Mouse (Mus musculus) forebrain, embryonic 13.5 days (tissue): Measurements from ENCODE around the gene Mkln1. TPM values are rescaled to one million over a fixed set of nuclear protein-coding genes. Genes with fewer than 3 reads are reported as not detected.

Source experiments
- ATAC-seq: fragments of 200-750 bp; cut with Nextera tagmentation; 2 replicates; pipeline ENCODE4 v1.8.0; 2017
- H3K27ac ChIP-seq: fragments of 300-500 bp; sonication (generic); 2 replicates; pipeline ENCODE4 v1.5.1; 2015; ENCODE audit warnings: inconsistent platforms, mild to moderate bottlenecking, moderate library complexity
- H3K27me3 ChIP-seq: fragments of 300-500 bp; sonication (generic); 2 replicates; pipeline ENCODE4 v1.6.1; 2015; ENCODE audit warnings: mild to moderate bottlenecking, inconsistent platforms
- H3K36me3 ChIP-seq: fragments of 300-500 bp; sonication (generic); 2 replicates; pipeline ENCODE4 v1.6.1; 2015; ENCODE audit warnings: mild to moderate bottlenecking, inconsistent platforms; ENCODE audit not compliant: poor library complexity, severe bottlenecking
- H3K4me1 ChIP-seq: fragments of 300-500 bp; sonication (generic); 2 replicates; pipeline ENCODE4 v1.6.1; 2015; ENCODE audit warnings: inconsistent platforms
- H3K4me2 ChIP-seq: fragments of 300-500 bp; sonication (generic); 2 replicates; pipeline ENCODE4 v1.6.1; 2015; ENCODE audit warnings: inconsistent platforms, mild to moderate bottlenecking, moderate library complexity
- H3K4me3 ChIP-seq: fragments of 300-500 bp; sonication (generic); 2 replicates; pipeline ENCODE4 v1.5.1; 2015; ENCODE audit warnings: mild to moderate bottlenecking, inconsistent platforms
- H3K9ac ChIP-seq: fragments of 300-500 bp; sonication (generic); 2 replicates; pipeline ENCODE4 v1.6.1; 2015; ENCODE audit warnings: mild to moderate bottlenecking, inconsistent platforms
- H3K9me3 ChIP-seq: fragments of 300-500 bp; sonication (generic); replicated peaks from 2 replicates; pipeline ENCODE4 v1.6.1; 2016; ENCODE audit warnings: inconsistent platforms
- WGBS: fragments of 180-500 bp; shearing (Covaris S2); methylation state at CpG from one replicate; pipeline ENCODE4 v1.1.7; 2015; 5-methylcytosine and 5-hydroxymethylcytosine counted together
- polyA plus RNA-seq: library from polyadenylated mRNA; unstranded; fragments of >200 nt; fragmentation: Nextera tagmentation; extraction: Ambion mirVana; gene quantifications from 2 replicates; pipeline ENCODE4 v1.2.1, GENCODE M21; 2015

The Mkln1 gene
- polyA plus RNA-seq, 1 experiment from 2014 or later, result 156 TPM

- peak; percentile 72 for ATAC-seq
- peaks cover 34% of the 10 kb centered on the region for H3K4me1 ChIP-seq
Observed at GRCm38 (mm10) chr6:31412487-31412886, 14.0 kb downstream of the Mkln1 start.

GRCm38 (mm10) chr6:31413556-31413955, 15.0 kb downstream of the Mkln1 start:
- Histone ChIP-seq H3K27ac (no peak overlapping the region), H3K4me1 (peaks cover 27% of the 10 kb centered on the region)
- ATAC-seq, result no peak

More at GRCm38 (mm10) chr6:31412487-31412886, 14.0 kb downstream of the Mkln1 start:
- Histone ChIP-seq H3K4me3 (no peak overlapping the region), H3K9ac (no peak overlapping the region), H3K4me2 (no peak overlapping the region), H3K27ac (no peak overlapping the region), H3K27me3 (no peaks in the 10 kb centered on the region), H3K9me3 (no peaks in the 10 kb centered on the region), H3K36me3 (no peaks in the 10 kb centered on the region)

DNA sequence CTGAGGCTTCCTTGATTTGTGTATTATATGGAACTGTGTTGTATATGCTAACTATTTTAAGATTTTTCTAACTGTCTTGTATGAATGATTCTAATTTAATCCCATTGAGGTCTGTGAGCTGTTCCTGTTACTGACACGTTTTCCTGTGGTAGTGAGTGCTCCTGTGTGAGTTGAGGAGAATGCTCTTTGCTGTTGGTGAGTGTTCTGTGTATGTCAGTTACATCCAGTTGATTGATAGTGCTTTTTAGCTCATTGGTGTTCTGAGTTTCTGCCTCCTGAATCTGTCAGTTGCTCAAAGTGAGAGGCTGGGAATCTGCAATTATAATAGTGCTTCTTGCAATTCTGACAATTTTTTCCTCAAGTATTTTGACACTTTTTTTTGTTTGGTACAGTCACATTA, 15.8 kb downstream of the Mkln1 start:
- H3K9ac ChIP-seq, result no peak overlapping the region
- H3K4me1 ChIP-seq, result peaks cover 26% of the 10 kb centered on the region
- H3K4me2 ChIP-seq, result no peak overlapping the region
- H3K36me3 ChIP-seq, result no peaks in the 10 kb centered on the region
- no peak overlapping the region for H3K4me3 ChIP-seq
- ATAC-seq, result no peak
- no peak overlapping the region for H3K27ac ChIP-seq
- H3K9me3 ChIP-seq, result 0 out of 2 replicates have a peak, but pooled peaks cover 4% of the 10 kb centered on the region
- 22% methylated on average over 1 of the region's 1 CpGs for WGBS
- no peaks in the 10 kb centered on the region for H3K27me3 ChIP-seq

More at GRCm38 (mm10) chr6:31413556-31413955, 15.0 kb downstream of the Mkln1 start:
- Histone ChIP-seq H3K9ac (no peak overlapping the region), H3K9me3 (0 out of 2 replicates have a peak, but pooled peaks cover 4% of the 10 kb centered on the region), H3K4me3 (no peak overlapping the region), H3K36me3 (no peaks in the 10 kb centered on the region), H3K27me3 (no peaks in the 10 kb centered on the region), H3K4me2 (no peak overlapping the region)

- peaks cover 19% of the 10 kb centered on the region; the same call in 1 of the 2 replicates for H3K36me3 ChIP-seq
- no peaks in the 10 kb centered on the region for H3K27me3 ChIP-seq
- H3K27ac ChIP-seq, result no peak overlapping the region
- no peak for ATAC-seq
- no peak overlapping the region for H3K4me2 ChIP-seq
- H3K9ac ChIP-seq, result no peak overlapping the region
- H3K4me1 ChIP-seq, result no peaks in the 10 kb centered on the region
- no peak overlapping the region for H3K4me3 ChIP-seq
- 91% methylated on average over 3 of the region's 3 CpGs for WGBS
- H3K9me3 ChIP-seq, result no peaks in the 10 kb centered on the region
Observed at GRCm38 (mm10) chr6:31425428-31425827, 26.9 kb downstream of the Mkln1 start.

GRCm38 (mm10) chr6:31437264-31437663, 38.7 kb downstream of the Mkln1 start:
- Histone ChIP-seq H3K4me2 (no peak overlapping the region), H3K4me1 (no peaks in the 10 kb centered on the region), H3K27me3 (no peaks in the 10 kb centered on the region), H3K36me3 (peaks cover 26% of the 10 kb centered on the region), H3K27ac (no peak overlapping the region), H3K9me3 (no peaks in the 10 kb centered on the region), H3K9ac (no peak overlapping the region), H3K4me3 (no peak overlapping the region)
- ATAC-seq, result no peak
- WGBS, result 100% methylated on average over 2 of the region's 2 CpGs

GRCm38 (mm10) chr6:31445258-31445657, 46.7 kb downstream of the Mkln1 start:
- no peak for ATAC-seq
- Histone ChIP-seq H3K9me3 (no peaks in the 10 kb centered on the region), H3K9ac (no peak overlapping the region), H3K27ac (no peak overlapping the region), H3K4me2 (no peak overlapping the region), H3K4me3 (no peak overlapping the region), H3K4me1 (no peaks in the 10 kb centered on the region), H3K27me3 (no peaks in the 10 kb centered on the region), H3K36me3 (peaks cover 12% of the 10 kb centered on the region)
- 93% methylated on average over 1 of the region's 1 CpGs for WGBS

GRCm38 (mm10) chr6:31453735-31454134, 55.2 kb downstream of the Mkln1 start:
- Histone ChIP-seq H3K36me3 (peaks cover 19% of the 10 kb centered on the region; the same call in 1 of the 2 replicates), H3K9me3 (no peaks in the 10 kb centered on the region), H3K9ac (no peak overlapping the region), H3K4me2 (no peak overlapping the region), H3K27ac (no peak overlapping the region), H3K4me1 (no peaks in the 10 kb centered on the region), H3K27me3 (no peaks in the 10 kb centered on the region), H3K4me3 (no peak overlapping the region)
- ATAC-seq, result no peak

DNA sequence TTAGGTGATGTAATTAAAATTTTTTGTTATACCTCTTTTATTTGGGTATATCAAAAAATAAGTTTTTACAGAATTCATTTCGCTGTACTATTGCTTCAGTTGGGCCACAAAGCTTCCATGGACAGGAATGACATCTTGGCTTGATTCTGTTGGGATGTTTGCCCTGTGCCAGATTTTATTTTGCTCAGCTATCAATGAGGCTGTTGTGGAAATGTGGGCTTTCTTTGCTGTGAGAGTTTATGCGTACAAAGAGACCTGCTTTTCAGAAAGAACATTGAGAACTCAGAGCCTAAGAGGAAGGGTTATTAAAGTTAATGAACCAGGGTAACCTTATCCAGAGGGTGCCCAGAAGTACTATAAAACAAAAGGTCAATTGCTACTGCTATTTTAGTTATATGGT, 56.8 kb downstream of the Mkln1 start:
- peaks cover 20% of the 10 kb centered on the region for H3K36me3 ChIP-seq
- H3K4me3 ChIP-seq, result no peak overlapping the region
- H3K27me3 ChIP-seq, result no peaks in the 10 kb centered on the region
- ATAC-seq, result no peak
- no peaks in the 10 kb centered on the region for H3K9me3 ChIP-seq
- no peaks in the 10 kb centered on the region for H3K4me1 ChIP-seq
- H3K27ac ChIP-seq, result no peak overlapping the region
- 68% methylated on average over 2 of the region's 2 CpGs for WGBS
- no peak overlapping the region for H3K4me2 ChIP-seq
- H3K9ac ChIP-seq, result no peak overlapping the region

- 83% methylated on average over 1 of the region's 1 CpGs for WGBS
- no peak for ATAC-seq
- H3K36me3 ChIP-seq, result peaks cover 29% of the 10 kb centered on the region
- H3K27me3 ChIP-seq, result no peaks in the 10 kb centered on the region
- no peak overlapping the region for H3K27ac ChIP-seq
- no peaks in the 10 kb centered on the region for H3K9me3 ChIP-seq
- H3K9ac ChIP-seq, result no peak overlapping the region
- no peaks in the 10 kb centered on the region for H3K4me1 ChIP-seq
- H3K4me2 ChIP-seq, result no peak overlapping the region
- H3K4me3 ChIP-seq, result no peak overlapping the region
Observed at GRCm38 (mm10) chr6:31456988-31457387, 58.5 kb downstream of the Mkln1 start.

- WGBS, result 95% methylated on average over 6 of the region's 6 CpGs
- no peak overlapping the region for H3K27ac ChIP-seq
- H3K4me2 ChIP-seq, result no peak overlapping the region
- H3K9me3 ChIP-seq, result no peaks in the 10 kb centered on the region
- H3K4me1 ChIP-seq, result no peaks in the 10 kb centered on the region
- H3K9ac ChIP-seq, result no peak overlapping the region
- H3K4me3 ChIP-seq, result no peak overlapping the region
- peaks cover 28% of the 10 kb centered on the region for H3K36me3 ChIP-seq
- H3K27me3 ChIP-seq, result no peaks in the 10 kb centered on the region
- no peak for ATAC-seq
Observed at GRCm38 (mm10) chr6:31469431-31469830, 70.9 kb downstream of the Mkln1 start.

DNA sequence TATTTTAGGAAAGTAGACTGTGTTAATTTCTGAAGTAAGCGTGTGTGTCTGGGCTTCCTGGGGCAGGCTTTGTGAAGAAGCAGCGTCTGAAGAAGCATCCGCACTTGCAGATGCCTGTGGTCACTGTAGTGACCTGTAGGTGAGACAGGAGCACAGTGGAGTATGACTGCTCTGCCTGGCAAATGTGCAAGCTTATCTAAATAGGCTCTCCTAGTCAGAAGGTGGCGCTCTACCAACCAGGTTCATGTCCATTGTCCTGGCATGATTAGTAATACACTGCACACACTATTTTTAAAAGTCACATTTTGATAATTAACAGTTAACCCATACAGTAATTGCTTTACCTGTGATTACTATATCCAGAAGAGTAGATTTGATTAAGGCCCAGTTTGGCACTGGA, 79.7 kb downstream of the Mkln1 start:
- ATAC-seq, result no peak
- WGBS, result 78% methylated on average over 4 of the region's 4 CpGs

GRCm38 (mm10) chr6:31480008-31480407, 81.5 kb downstream of the Mkln1 start:
- H3K4me3 ChIP-seq, result no peak overlapping the region
- H3K36me3 ChIP-seq, result peaks cover 14% of the 10 kb centered on the region
- 0 out of 2 replicates have a peak, but pooled peaks cover 3% of the 10 kb centered on the region for H3K4me1 ChIP-seq
- no peak for ATAC-seq
- no peak overlapping the region for H3K9ac ChIP-seq
- no peaks in the 10 kb centered on the region for H3K27me3 ChIP-seq
- H3K9me3 ChIP-seq, result no peaks in the 10 kb centered on the region
- WGBS, result 89% methylated on average over 4 of the region's 4 CpGs
- no peak overlapping the region for H3K27ac ChIP-seq
- H3K4me2 ChIP-seq, result no peak overlapping the region

More for the DNA sequence above, 79.7 kb downstream of the Mkln1 start:
- no peaks in the 10 kb centered on the region for H3K9me3 ChIP-seq
- no peak overlapping the region for H3K9ac ChIP-seq
- H3K27ac ChIP-seq, result no peak overlapping the region
- H3K4me2 ChIP-seq, result no peak overlapping the region
- H3K4me1 ChIP-seq, result 0 out of 2 replicates have a peak, but pooled peaks cover 3% of the 10 kb centered on the region
- H3K36me3 ChIP-seq, result peaks cover 24% of the 10 kb centered on the region
- H3K27me3 ChIP-seq, result no peaks in the 10 kb centered on the region
- no peak overlapping the region for H3K4me3 ChIP-seq

DNA sequence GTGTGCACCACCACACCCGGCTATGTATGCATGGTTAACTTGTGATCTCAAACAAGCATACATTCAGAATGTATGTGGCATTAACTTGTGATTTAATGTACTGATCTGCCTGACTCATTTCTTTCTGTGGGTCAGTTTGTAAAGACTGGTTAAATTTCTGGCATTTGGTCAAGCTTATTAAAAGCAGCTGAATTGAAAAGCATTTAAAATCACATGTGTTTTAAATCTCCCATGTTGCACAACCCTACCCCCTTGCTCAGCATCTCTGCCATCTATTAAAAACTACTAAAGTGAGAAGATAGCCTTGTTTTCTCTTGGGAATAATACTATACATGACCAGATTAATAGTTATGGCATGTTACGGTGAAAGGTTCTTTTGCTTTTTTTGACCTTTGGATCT, 88.1 kb downstream of the Mkln1 start:
- 92% methylated on average over 2 of the region's 2 CpGs for WGBS
- H3K27ac ChIP-seq, result no peak overlapping the region

More for the DNA sequence above, 88.1 kb downstream of the Mkln1 start:
- H3K9ac ChIP-seq, result no peak overlapping the region
- H3K4me3 ChIP-seq, result no peak overlapping the region
- H3K4me1 ChIP-seq, result 0 out of 2 replicates have a peak, but pooled peaks cover 3% of the 10 kb centered on the region
- H3K36me3 ChIP-seq, result peaks cover 20% of the 10 kb centered on the region
- H3K4me2 ChIP-seq, result no peak overlapping the region
- no peak for ATAC-seq
- no peaks in the 10 kb centered on the region for H3K27me3 ChIP-seq
- H3K9me3 ChIP-seq, result no peaks in the 10 kb centered on the region
